Mouse (Mus musculus) lung, postnatal 0 days (tissue): ENCODE data around the gene Cntrl. TPM values are rescaled to one million over a fixed set of nuclear protein-coding genes. Genes with fewer than 3 reads are reported as not detected.

Experiments used
- ATAC-seq: fragments of 200-750 bp; cut with Nextera tagmentation; 2 replicates; pipeline ENCODE4 v1.8.0; 2017; ENCODE audit warnings: moderate library complexity
- DNase-seq: peaks from one replicate; pipeline ENCODE4 v3.0.0-alpha.2; 2016; ENCODE audit warnings: low spot score
- H3K27ac ChIP-seq: fragments of 300-500 bp; sonication (generic); 2 replicates; pipeline ENCODE4 v1.5.1; 2014; ENCODE audit warnings: antibody characterized with exemption, mild to moderate bottlenecking, low read length, mixed read lengths
- H3K27me3 ChIP-seq: fragments of 300-500 bp; sonication (generic); replicated peaks from 2 replicates; pipeline ENCODE4 v1.6.1; 2014; ENCODE audit warnings: low read length, mixed read lengths; ENCODE audit not compliant: insufficient read depth
- H3K36me3 ChIP-seq: fragments of 300-500 bp; sonication (generic); 2 replicates; pipeline ENCODE4 v1.6.1; 2014; ENCODE audit warnings: low read length, mixed read lengths; ENCODE audit not compliant: insufficient read depth
- H3K4me1 ChIP-seq: fragments of 300-500 bp; sonication (generic); 2 replicates; pipeline ENCODE4 v1.6.1; 2014; ENCODE audit warnings: antibody characterized with exemption, low read depth, low read length, mixed read lengths; ENCODE audit not compliant: insufficient read depth
- H3K4me2 ChIP-seq: fragments of 300-500 bp; sonication (generic); replicated peaks from 2 replicates; pipeline ENCODE4 v1.6.1; 2014; ENCODE audit warnings: low read depth, mild to moderate bottlenecking, low read length, moderate library complexity, mixed read lengths
- H3K4me3 ChIP-seq: fragments of 300-500 bp; sonication (generic); 2 replicates; pipeline ENCODE4 v1.5.1; 2014; ENCODE audit warnings: low read depth, low read length
- H3K9ac ChIP-seq: fragments of 300-500 bp; sonication (generic); replicated peaks from 2 replicates; pipeline ENCODE4 v1.6.1; 2014; ENCODE audit warnings: low read depth, mild to moderate bottlenecking
- H3K9me3 ChIP-seq: fragments of 300-500 bp; sonication (generic); 2 replicates; pipeline ENCODE4 v1.6.1; 2016; ENCODE audit warnings: low read length, mixed read lengths
- CTCF ChIP-seq: IDR thresholded peaks from 2 replicates; pipeline ENCODE4 v1.5.1; 2016; ENCODE audit warnings: antibody characterized with exemption, mild to moderate bottlenecking
- EP300 ChIP-seq: IDR thresholded peaks from 2 replicates; pipeline ENCODE4 v1.6.1; 2016; ENCODE audit warnings: antibody characterized with exemption, mild to moderate bottlenecking, control low read depth
- WGBS: fragments of 180-500 bp; shearing (Covaris S2); extraction: QIAGEN DNeasy Blood & Tissue Kit; methylation state at CpG from one replicate; pipeline ENCODE4 v1.1.7; 2014; 5-methylcytosine and 5-hydroxymethylcytosine counted together
- polyA plus RNA-seq: library from polyadenylated mRNA; unstranded; fragments of >200 nt; fragmentation: Nextera tagmentation; extraction: Ambion mirVana; gene quantifications from 2 replicates; pipeline ENCODE4 v1.2.1, GENCODE M21; 2015

Cntrl gene
- polyA plus RNA-seq, 1 experiment from 2014 or later: 21.3 TPM

DNA sequence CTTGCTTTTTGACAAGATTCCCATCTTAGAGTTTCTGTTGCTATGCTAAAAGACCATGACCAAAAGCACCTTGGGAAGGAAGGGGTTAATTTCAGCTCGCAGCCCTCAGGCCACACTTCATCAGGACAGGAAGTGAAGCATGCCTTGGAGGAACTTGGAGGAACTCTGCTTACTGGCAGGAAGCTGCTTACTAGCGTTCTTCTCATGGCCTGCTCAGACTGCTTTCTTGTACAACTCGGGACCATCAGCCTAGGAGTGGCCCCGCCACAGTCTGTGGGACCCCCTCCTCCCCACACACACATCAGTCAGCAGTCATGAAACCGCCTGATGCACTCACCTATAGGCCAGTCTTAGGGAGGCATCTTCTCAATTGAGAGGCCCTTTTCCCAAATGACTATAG is 64.8 kb downstream of the Cntrl start:
- H3K9ac ChIP-seq: 0 out of 2 replicates have a peak overlapping the region, but pooled peaks have one; percentile 6
- DNase-seq (peak; percentile 59), ATAC-seq (0 out of 2 replicates have a peak, but pooled peaks have one; percentile 6)
- peaks cover 18% of the 10 kb centered on the region for H3K36me3 ChIP-seq
- H3K9me3 ChIP-seq: no peaks in the 10 kb centered on the region
- WGBS: 18% methylated on average over 5 of the region's 5 CpGs
- H3K4me1 ChIP-seq: peaks cover 11% of the 10 kb centered on the region
- TF ChIP-seq EP300: no peak
- no peak for TF ChIP-seq CTCF
- H3K27me3 ChIP-seq: no peaks in the 10 kb centered on the region
- no peak overlapping the region for H3K4me2 ChIP-seq
- peak overlapping the region; percentile 48; the same call in 1 of the 2 replicates for H3K27ac ChIP-seq
- H3K4me3 ChIP-seq: no peak overlapping the region

DNA sequence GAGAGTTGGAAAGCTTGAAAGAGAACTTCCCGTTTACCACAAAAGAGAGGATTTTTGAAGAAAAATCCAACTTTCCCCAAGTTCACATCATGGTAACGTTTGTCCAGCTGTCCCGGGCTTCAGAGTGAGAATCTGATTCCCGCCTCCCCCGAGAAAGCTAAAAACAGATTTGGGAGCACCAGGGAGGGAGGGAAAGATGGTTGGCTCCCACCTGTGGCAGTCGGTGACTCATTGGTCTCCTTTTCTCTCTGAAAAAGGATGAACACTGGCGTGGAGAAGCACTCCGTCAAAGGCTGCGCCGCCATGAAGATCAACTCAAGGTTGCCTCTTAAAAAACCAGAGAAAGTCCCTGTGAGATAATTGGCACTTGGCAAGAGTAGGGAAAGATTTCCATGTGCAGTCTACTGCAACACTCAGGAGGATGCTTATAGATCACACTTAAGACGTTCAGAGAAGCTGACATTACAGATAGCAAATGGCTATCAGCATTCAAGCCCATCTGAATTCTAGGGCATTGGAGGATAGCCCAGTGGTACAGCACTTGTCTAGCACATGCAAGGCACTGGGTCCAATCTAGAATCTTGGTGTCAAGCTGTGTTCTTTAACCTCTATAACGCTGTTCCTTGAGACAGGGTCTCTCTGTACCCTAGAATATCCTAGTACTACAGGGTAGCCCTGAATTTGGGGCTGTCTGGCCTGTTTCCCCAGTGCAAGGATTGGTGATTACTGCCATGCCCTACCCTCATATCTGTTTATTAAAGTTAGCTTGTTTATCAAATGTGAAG is 66.2 kb downstream of the Cntrl start:
- peaks cover 11% of the 10 kb centered on the region for H3K4me1 ChIP-seq
- no peak overlapping the region for H3K4me2 ChIP-seq
- no peak overlapping the region for H3K4me3 ChIP-seq
- H3K27me3 ChIP-seq: no peaks in the 10 kb centered on the region
- 87% methylated on average over 12 of the region's 12 CpGs for WGBS
- no peak for ATAC-seq
- no peak overlapping the region for H3K27ac ChIP-seq
- no peak overlapping the region for H3K9ac ChIP-seq
- H3K9me3 ChIP-seq: no peaks in the 10 kb centered on the region
- TF ChIP-seq CTCF (no peak), EP300 (no peak)
- H3K36me3 ChIP-seq: peaks cover 13% of the 10 kb centered on the region
- no peak for DNase-seq

DNA sequence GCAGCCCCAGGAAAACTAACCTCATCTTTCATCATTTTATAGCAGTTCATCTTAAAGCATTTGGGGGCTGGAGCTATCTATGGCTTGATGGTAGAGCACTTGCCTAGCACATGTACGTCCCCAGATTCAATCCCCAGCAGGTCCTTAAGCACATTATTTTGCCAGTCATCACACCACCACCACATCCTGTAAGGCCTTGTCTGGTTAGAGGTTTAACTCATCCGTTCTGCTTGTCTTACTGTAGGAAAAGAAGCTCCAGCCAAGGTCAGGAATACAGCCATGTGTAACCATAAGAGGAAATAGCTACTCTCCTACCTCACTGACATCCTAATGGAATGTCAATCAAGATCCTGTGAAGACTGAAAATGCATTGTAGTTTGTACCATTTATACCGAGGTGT is 68.9 kb downstream of the Cntrl start:
- Histone ChIP-seq H3K9ac (no peak overlapping the region), H3K4me3 (no peak overlapping the region), H3K36me3 (peaks cover 21% of the 10 kb centered on the region), H3K4me1 (peaks cover 4% of the 10 kb centered on the region; the same call in 1 of the 2 replicates), H3K9me3 (no peaks in the 10 kb centered on the region), H3K4me2 (no peak overlapping the region), H3K27me3 (no peaks in the 10 kb centered on the region), H3K27ac (no peak overlapping the region)
- ATAC-seq (no peak), DNase-seq (no peak)
- 68% methylated on average over 3 of the region's 3 CpGs for WGBS
- TF ChIP-seq EP300 (no peak), CTCF (no peak)

DNA sequence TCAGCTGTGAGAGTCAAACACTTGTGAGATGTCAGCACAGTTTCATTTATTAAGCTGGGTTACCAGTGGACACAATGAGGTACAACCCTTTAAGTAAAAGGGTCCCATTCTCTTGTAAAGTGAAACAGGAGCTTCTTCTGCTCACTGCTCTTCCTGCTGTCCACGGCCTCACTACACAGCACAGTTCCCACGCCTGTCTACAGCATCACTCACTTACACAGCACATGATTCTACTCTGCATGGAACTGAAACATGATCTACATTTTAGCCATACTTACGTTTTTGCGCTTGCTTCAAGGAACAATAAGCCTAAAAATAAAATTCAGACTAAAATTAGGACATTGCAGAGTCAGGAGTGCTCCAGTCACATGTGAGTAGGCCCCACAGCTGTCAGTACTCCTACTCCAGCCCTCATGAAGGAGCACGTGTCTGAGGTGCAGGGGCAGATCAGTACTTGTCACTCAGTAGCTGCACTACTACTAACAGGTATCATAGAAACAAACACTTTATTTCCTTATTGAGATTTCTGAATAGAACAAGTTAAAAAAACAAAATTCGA is 73.9 kb downstream of the Cntrl start:
- DNase-seq (no peak), ATAC-seq (no peak)
- Histone ChIP-seq H3K4me2 (no peak overlapping the region), H3K4me1 (no peaks in the 10 kb centered on the region), H3K27me3 (no peaks in the 10 kb centered on the region), H3K36me3 (peaks cover 18% of the 10 kb centered on the region; the same call in 1 of the 2 replicates), H3K4me3 (no peak overlapping the region), H3K27ac (no peak overlapping the region), H3K9ac (no peak overlapping the region), H3K9me3 (no peaks in the 10 kb centered on the region)
- 83% methylated on average over 6 of the region's 6 CpGs for WGBS
- TF ChIP-seq CTCF: no peak
- no peak for TF ChIP-seq EP300

- peaks cover 9% of the 10 kb centered on the region; the same call in 1 of the 2 replicates for H3K36me3 ChIP-seq
- H3K27me3 ChIP-seq: no peaks in the 10 kb centered on the region
- no peak overlapping the region for H3K4me2 ChIP-seq
- no peak overlapping the region for H3K9ac ChIP-seq
- no peak overlapping the region for H3K4me3 ChIP-seq
- H3K27ac ChIP-seq: no peak overlapping the region
- TF ChIP-seq CTCF (no peak), EP300 (no peak)
- H3K9me3 ChIP-seq: no peaks in the 10 kb centered on the region
- DNase-seq (no peak), ATAC-seq (no peak)
- 85% methylated on average over 5 of the region's 5 CpGs for WGBS
- H3K4me1 ChIP-seq: no peaks in the 10 kb centered on the region
These were observed 79.6 kb downstream of the Cntrl start for GRCm38 (mm10) chr2:35188929-35189328.

GRCm38 (mm10) chr2:35193976-35194375 is 84.7 kb downstream of the Cntrl start:
- no peak overlapping the region for H3K9ac ChIP-seq
- no peak overlapping the region for H3K27ac ChIP-seq
- no peak for ATAC-seq
- no peaks in the 10 kb centered on the region; the same call in 1 of the 2 replicates for H3K4me1 ChIP-seq
- WGBS: 70% methylated on average over 1 of the region's 1 CpGs
- TF ChIP-seq CTCF (no peak), EP300 (no peak)
- no peaks in the 10 kb centered on the region for H3K9me3 ChIP-seq
- H3K4me3 ChIP-seq: no peak overlapping the region
- H3K4me2 ChIP-seq: no peak overlapping the region
- no peaks in the 10 kb centered on the region for H3K27me3 ChIP-seq
- H3K36me3 ChIP-seq: peaks cover 5% of the 10 kb centered on the region; the same call in 1 of the 2 replicates
- no peak for DNase-seq
